ENCODE assay signal across 7 mouse cellular contexts in the genomic region with DNA sequence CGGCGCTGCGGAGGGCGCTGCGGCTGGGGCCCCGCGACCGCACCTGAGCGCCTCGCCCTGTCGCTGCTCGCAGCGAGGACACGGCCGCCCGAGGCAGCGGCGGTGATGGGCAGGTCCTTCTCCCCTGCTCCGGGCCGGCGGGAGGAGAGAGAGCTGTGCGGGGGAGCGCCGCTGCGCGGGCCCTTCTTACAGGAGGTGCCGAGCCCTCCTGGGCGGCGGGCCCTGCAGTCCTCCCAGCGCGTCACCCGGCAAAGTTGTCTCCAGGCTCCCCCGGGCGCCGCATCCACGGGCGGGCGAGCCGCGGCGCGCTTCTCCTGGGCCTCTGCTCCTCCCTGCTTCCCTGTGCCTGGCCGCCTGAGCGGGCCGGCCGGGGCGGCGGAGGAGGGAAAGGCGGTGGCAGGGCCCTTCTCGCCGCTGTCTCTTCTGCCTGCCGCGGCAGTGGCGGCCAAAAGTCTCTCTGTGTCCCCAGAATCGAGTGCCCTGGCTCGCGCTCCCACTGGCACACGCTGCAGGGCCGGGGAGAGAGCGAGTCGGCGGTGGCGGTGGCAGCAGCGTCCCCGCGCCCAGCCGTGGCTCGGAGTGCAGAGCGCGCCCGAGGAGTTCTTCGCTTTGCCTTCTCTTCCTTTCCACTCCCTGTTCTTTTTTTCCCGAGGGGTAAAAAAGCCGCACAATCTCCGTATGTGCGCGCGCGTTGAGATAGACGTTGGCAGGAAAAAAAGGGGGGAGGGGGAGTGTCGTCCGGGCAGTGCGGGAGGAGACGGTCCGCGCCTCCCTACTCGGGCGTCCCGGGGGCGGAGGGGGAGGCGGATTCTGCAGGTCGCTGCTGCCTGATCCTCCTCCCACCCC. TPM values are rescaled to one million over a fixed set of nuclear protein-coding genes. Genes with fewer than 3 reads are reported as not detected.
DNase-seq lines count a peak whose midpoint lies in the region; ATAC-seq and TF ChIP-seq lines count a peak whose summit lies in the region.

A gene (minus strand): TSS at position 673 of the 846 bp plus-strand sequence.

- TF ChIP-seq POLR2A in embryonic fibroblast, embryonic 13.5 days (IDR thresholded peaks at IDR 0.05; ENCODE audit: low read depth, low read length): no peak; the same call in none of the 2 replicates

- intact Hi-C loops in heart, postnatal 36 days (cut with DNase I): loop anchor here (5.0 kb wide), 2 partner anchors 174 to 654 kb away; no protein-coding TSS in a partner anchor

- H3K4me3 ChIP-seq in embryonic fibroblast, embryonic 13.5 days (ENCODE audit: insufficient read depth, low read length): peak within 1 kb of the TSS; percentile 62
- H3K4me3 ChIP-seq in limb, embryonic 10.5 days: peak within 1 kb of the TSS; percentile 60
- peak within 1 kb of the TSS; percentile 61 for H3K4me3 ChIP-seq in midbrain, embryonic 14.5 days (replicated peaks; ENCODE audit: low read depth, low read length)

- WGBS in limb, embryonic 10.5 days: under 1% methylated on average over 88 of the region's 92 CpGs
- under 1% methylated on average over 71 of the region's 92 CpGs for WGBS in midbrain, embryonic 14.5 days

- ATAC-seq in midbrain, embryonic 14.5 days (ENCODE audit: low FRiP score, low TSS enrichment): peak; percentile 21; the same call in 1 of the 2 replicates

- TF ChIP-seq CTCF in embryonic fibroblast, embryonic 13.5 days (IDR thresholded peaks at IDR 0.05; ENCODE audit: borderline replicate concordance, insufficient read depth, low read length): no peak

- H3K36me3 ChIP-seq in limb, embryonic 10.5 days: no peaks in the 10 kb centered on the region
- H3K36me3 ChIP-seq in midbrain, embryonic 14.5 days (ENCODE audit: control insufficient read depth, insufficient read depth, low read length): no peaks in the 10 kb centered on the region

- H3K27me3 ChIP-seq in limb, embryonic 10.5 days (ENCODE audit: low read depth, poor library complexity, severe bottlenecking): peaks cover 92% of the 10 kb centered on the region
- peaks cover 59% of the 10 kb centered on the region for H3K27me3 ChIP-seq in midbrain, embryonic 14.5 days (ENCODE audit: control insufficient read depth, insufficient read depth, low read length)

- peak; percentile 71 for DNase-seq in Muller cell, postnatal 12 days (ENCODE audit: inconsistent ontology term)
- DNase-seq in adrenal gland, postnatal 10 days: peak; percentile 61
- peak; percentile 35 to 52 for DNase-seq in heart, postnatal 36 days
- DNase-seq in limb, embryonic 10.5 days (ENCODE audit: low spot score): peak; percentile 70
- DNase-seq in midbrain, embryonic 14.5 days: peak; percentile 74
- peak; percentile 82 for DNase-seq in testis, postnatal 10 days (ENCODE audit: low spot score)

- peak within 1 kb of the TSS; percentile 51 for H3K27ac ChIP-seq in embryonic fibroblast, embryonic 13.5 days (ENCODE audit: insufficient read depth, low read length)
- H3K27ac ChIP-seq in limb, embryonic 10.5 days: peak within 1 kb of the TSS; percentile 53
- peak within 1 kb of the TSS; percentile 55 for H3K27ac ChIP-seq in midbrain, embryonic 14.5 days (replicated peaks; ENCODE audit: low read depth, low read length)

- H3K9me3 ChIP-seq in limb, embryonic 10.5 days (replicated peaks): no peaks in the 10 kb centered on the region
- H3K9me3 ChIP-seq in midbrain, embryonic 14.5 days (ENCODE audit: control insufficient read depth, low read length): no peaks in the 10 kb centered on the region

- H3K9ac ChIP-seq in midbrain, embryonic 14.5 days (replicated peaks; ENCODE audit: low read length): peak within 1 kb of the TSS; percentile 57

- H3K4me2 ChIP-seq in midbrain, embryonic 14.5 days (ENCODE audit: low read length): peak within 1 kb of the TSS; percentile 97

- no peaks in the 10 kb centered on the region for H3K4me1 ChIP-seq in embryonic fibroblast, embryonic 13.5 days (ENCODE audit: control insufficient read depth, insufficient read depth, low read length)
- H3K4me1 ChIP-seq in limb, embryonic 10.5 days: peaks cover 67% of the 10 kb centered on the region
- H3K4me1 ChIP-seq in midbrain, embryonic 14.5 days (ENCODE audit: control insufficient read depth, insufficient read depth, low read length): peaks cover 13% of the 10 kb centered on the region

RNA-seq across cellular contexts. Expression of the gene that starts here (rescaled TPM):
- 1 to 10 TPM; 5.5 to 7.7 TPM for total RNA-seq in adrenal gland, postnatal 10 days (2021)
- 25.1 and 55.3 TPM in 2 replicates for polyA plus RNA-seq in embryonic fibroblast, embryonic 13.5 days (2011; ENCODE audit: insufficient read length, low read depth, missing spikeins)
- total RNA-seq in heart, postnatal 36 days (2021): 1 to 10 TPM; 1.4 to 1.5 TPM
- polyA plus RNA-seq in limb, embryonic 10.5 days (2016; fragmentation: Nextera tagmentation; extraction: Ambion mirVana): 0.06 and 0.09 TPM in 2 replicates
- 1.9 and 2.1 TPM in 2 replicates for polyA plus RNA-seq in midbrain, embryonic 14.5 days (2014; fragmentation: Nextera tagmentation; extraction: Ambion mirVana)

Comparison
In these comparisons a context has a peak if more than half of its experiments do, and no peak if none do; other contexts are left out.
1. Peak in every context shown above with its lines: DNase-seq, ATAC-seq, H3K4me3 ChIP-seq and H3K27ac ChIP-seq.
2. Peak in DNase-seq, H3K4me3 ChIP-seq and H3K27ac ChIP-seq in limb, embryonic 10.5 days; RNA of the gene not detected or under 1 TPM.